Mouse (Mus musculus) spleen, postnatal 14 days (tissue): ENCODE measurements around the gene Smtn.

Source experiments
- DNase-seq, 2 experiments: peaks; one replicate each; pipeline ENCODE4 v3.0.0; 2021 to 2022; ENCODE audit warnings: low spot score in 2 of 2

Gene Smtn

GRCm38 (mm10) chr11:3526979-3527738 is 13.3 kb downstream of the Smtn start:
- no peak for DNase-seq

GRCm38 (mm10) chr11:3526207-3526606 is 14.2 kb downstream of the Smtn start:
- no peak for DNase-seq

GRCm38 (mm10) chr11:3525560-3525959 is 14.9 kb downstream of the Smtn start:
- DNase-seq = no peak

- DNase-seq = no peak
Observed at GRCm38 (mm10) chr11:3523840-3524582, 16.4 kb downstream of the Smtn start.

GRCm38 (mm10) chr11:3522285-3523000 is 18.0 kb downstream of the Smtn start:
- no peak for DNase-seq

- DNase-seq = no peak
Observed at GRCm38 (mm10) chr11:3521339-3522224, 18.8 kb downstream of the Smtn start.

GRCm38 (mm10) chr11:3520919-3521318 is 19.5 kb downstream of the Smtn start:
- no peak for DNase-seq

GRCm38 (mm10) chr11:3519756-3520398 is 20.5 kb downstream of the Smtn start:
- no peak for DNase-seq

GRCm38 (mm10) chr11:3519051-3519726 is 21.2 kb downstream of the Smtn start:
- DNase-seq = no peak

- DNase-seq = no peak
Observed at GRCm38 (mm10) chr11:3517846-3518732, 22.3 kb downstream of the Smtn start.

GRCm38 (mm10) chr11:3516859-3517845 is 23.3 kb downstream of the Smtn start:
- no peak for DNase-seq

- no peak for DNase-seq
Observed at GRCm38 (mm10) chr11:3516121-3516520, 24.3 kb downstream of the Smtn start.

GRCm38 (mm10) chr11:3515637-3516036 is 24.8 kb downstream of the Smtn start:
- DNase-seq = no peak

- DNase-seq = no peak
Observed at GRCm38 (mm10) chr11:3515216-3515615, 25.2 kb downstream of the Smtn start.

- DNase-seq = peak; percentile 55 to 64
Observed at GRCm38 (mm10) chr11:3514529-3515054, 25.8 kb downstream of the Smtn start, which contains the start of gene Selenom. Gene Selenom, plus strand, starts transcription at chr11:3514684.

GRCm38 (mm10) chr11:3513291-3513690 is 27.1 kb downstream of the Smtn start:
- no peak for DNase-seq

GRCm38 (mm10) chr11:3510321-3510720 is 30.1 kb downstream of the Smtn start:
- no peak for DNase-seq
